Mouse (Mus musculus): Measurements from ENCODE around the gene Nxt1.

The Nxt1 gene

GRCm38 (mm10) chr2:148689444-148690140, 17.2 kb downstream of the Nxt1 start:
- DNase-seq, result no peak

GRCm38 (mm10) chr2:148690291-148690690, 17.9 kb downstream of the Nxt1 start:
- DNase-seq, result no peak

DNA sequence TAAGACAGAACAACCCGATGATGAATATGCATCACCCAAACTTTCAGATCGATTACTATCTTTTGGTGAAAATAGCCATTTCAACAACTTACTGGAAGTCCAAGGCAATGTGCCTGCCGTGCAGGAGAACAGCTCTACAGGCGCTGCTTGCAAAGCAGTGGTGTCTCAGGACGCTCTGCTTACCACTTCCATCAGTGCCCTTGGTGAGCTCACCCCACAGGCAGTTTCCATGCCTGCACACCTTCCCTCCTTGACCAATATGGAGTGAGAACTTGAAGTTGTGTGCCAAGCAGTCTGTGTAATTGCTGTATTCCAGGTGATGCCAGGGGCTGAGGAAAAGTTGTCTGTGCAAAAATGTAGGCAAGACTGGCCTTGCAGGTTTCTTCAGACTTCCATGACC, 18.4 kb downstream of the Nxt1 start:
- DNase-seq, result no peak

DNA sequence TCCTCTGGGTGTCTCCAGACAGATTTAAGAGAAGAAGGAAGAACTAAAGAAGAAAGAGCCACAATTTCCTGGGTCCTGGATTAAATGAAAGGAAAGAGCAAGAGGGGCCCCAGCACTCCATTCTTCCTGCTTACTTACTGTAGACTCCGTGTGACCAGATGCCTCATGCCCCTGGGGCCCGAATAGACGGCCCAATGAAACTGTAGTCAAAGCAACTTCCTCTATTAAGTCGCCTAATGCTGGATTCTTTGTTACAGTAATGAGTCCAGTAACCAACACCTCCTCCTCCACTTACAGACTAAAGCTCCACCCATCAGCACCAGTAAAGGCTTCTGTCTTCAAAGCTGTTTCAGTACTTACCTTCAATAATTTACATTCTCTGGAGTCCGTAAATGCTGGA, 26.2 kb downstream of the Nxt1 start:
- no peak for DNase-seq

DNA sequence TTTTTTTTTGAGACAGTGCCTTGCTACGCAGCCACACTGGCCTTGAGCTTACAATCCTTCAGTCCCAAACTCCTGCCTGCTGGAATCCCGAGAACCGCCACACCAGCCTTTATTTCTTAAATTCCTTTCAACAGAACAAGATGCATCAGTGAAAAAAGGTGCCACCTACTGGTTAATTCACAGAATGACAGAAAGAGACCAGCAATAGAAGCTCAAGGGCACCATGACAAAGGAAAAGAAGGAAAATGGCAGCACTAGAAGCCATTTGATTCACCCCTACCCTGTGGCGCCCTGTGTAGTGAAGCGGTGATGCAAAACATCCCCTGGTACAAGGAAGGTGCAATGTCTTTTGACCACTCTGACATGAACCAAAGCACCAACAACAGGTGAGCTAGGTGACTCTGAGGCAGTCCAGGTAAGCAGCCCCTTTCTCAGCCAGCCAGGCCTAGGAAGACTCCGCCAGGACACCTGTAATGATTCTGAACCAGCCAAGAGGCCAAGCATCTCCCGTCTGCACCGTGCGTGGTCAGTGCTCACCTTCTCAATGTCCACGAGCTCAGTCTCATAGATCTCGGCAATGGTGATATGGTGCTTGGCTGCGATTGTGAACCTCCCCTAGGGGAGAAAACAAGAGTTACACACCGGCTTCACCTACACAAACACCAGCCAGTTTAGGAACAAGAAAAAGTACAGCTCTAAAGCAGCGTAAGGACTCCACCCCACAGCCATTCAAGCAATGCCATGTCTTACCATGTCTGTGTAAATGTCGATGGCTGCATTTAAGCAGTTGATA, 34.2 kb downstream of the Nxt1 start:
- no peak for DNase-seq

- DNase-seq, result no peak
Measured at GRCm38 (mm10) chr2:148707202-148707530, 34.8 kb downstream of the Nxt1 start.

DNA sequence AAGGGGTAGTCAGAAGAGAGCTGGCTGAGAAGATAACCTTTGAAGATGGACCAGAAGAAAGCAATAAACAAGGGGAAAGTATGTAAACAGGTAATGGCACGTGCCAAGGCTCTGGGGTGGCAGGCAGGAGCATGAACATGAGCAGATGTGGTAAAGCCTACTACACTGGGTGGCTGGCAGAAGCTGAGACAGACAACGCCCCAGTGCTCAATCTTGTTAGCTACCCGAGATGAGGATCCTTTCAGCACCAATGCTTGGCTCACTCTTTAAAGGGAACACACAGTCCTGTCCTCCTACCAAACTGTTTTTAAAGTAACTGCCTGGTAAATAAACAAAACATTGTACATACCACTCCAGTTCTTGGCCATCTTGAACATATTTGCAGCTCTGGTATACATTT, 39.9 kb downstream of the Nxt1 start:
- DNase-seq, result no peak

GRCm38 (mm10) chr2:148717072-148717471, 44.7 kb downstream of the Nxt1 start:
- no peak for DNase-seq

GRCm38 (mm10) chr2:148719271-148719995, 47.0 kb downstream of the Nxt1 start:
- DNase-seq, result no peak
